Mouse (Mus musculus) 3134 (cell line): ENCODE measurements around the gene Tmem175.

ENCODE experiments used
- DNase-seq: peaks from one replicate; pipeline ENCODE4 v3.0.0-alpha.2; 2011; ENCODE audit warnings: low spot score; ENCODE audit not compliant: insufficient read length; ENCODE audit errors: extremely low read depth

Gene Tmem175

DNA sequence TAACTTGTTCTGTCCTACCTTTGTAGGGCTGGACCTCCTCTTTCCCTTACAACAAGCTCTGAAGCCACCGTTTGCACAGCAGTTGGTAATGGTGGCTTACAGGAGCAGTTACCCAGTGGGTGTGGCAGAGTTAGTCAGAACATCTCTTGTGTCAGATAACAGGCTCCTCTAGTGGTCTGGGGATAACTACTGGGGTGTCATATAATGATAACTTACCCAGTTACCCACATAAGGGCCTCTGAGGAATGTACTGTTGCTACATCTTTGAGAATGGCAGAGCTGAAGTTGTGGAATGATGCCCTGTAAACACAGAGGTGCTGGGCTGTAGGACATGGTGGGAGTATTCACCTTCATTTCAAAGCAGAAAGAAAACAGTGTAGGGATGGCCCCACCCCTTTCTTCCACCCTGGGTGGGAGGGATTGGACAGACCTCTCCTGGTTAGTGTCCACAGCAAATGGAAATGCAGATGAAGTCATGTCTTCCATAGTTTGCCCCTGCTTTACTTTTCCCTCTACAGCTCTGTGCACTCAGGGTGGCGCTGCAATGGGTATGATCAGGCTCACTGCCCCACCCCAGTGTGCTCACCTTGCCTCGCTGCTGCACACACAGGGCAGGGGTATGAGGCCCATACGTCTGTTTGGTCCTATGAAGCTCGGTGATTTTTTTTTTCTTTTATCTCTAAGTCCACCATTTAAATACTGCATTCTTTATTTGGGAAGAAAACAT is 47.4 kb downstream of the Tmem175 start:
- DNase-seq = no peak

DNA sequence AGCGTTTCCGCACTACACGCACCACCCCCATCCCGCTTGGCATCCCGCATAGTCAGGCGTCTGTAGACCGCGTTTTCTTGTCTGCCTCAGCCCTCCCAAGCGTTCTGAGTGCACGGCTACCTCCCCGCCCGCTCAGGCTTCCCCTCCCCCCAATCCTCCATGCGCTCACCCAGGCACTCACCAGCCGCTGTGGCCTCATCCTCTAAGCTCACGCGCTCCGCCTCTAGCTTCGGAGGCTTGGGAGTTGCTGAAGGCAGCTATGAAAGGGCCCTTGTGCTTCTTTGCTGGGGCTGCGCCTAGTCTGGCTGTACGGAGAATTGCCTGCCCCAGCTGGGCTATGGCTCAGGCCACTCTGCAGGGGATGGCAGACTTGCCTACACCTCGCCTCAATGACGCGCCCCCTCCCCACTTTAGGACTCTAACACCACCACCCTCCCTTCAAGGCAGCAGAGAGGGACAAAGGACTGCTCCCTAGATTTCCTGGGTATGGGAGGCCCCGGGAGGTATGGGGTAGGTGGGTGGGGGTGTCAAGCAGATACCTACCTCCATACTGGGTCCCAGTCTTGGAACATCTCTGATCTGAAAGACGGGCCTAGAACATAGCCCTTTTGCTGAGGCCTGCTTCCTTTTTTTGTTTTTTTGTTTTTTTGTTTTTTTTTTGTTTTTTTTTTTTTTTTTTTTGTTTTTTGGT is 48.2 kb downstream of the Tmem175 start:
- no peak for DNase-seq

DNA sequence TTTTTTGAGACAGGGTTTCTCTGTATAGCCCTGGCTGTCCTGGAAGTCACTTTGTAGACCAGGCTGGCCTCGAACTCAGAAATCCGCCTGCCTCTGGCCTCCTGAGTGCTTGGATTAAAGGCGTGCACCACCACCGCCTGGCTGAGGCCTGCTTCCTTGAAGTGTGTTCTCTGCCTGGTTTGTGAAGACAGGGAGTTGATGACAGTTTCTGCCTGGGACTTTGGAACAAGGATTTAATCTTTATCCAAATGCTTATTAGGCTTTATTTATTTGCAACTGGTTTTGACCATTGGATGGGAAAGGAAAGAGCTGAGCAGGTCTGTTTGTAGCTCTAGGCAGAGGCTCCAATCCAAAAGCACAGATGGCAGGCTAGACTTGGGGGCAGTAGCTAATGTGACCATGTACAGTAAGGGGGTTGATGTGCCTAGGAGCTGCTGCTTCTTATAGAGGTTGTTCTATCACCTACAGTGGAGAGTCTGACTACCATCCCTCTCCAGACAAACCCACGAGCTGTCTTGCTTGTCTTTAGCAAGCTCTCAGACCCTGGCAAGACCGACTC is 48.8 kb downstream of the Tmem175 start:
- DNase-seq = no peak

DNA sequence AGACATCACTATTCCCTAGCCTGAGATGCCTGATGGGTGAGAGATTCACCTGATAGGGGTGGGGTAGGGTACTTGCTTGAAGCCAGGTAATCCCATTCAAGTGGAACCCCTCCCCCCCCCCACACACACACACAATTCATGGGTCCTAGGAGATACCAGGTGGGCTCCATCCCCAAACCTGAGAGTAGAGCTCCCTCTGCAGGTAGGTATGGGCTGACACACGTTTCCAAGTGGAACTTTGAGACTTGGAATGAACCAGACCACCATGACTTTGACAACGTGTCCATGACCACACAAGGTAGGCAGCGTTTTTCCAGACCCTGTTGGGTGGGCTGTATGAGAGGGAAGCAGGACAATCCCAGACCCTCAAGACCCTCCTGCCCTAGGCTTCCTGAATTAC is 50.3 kb downstream of the Tmem175 start:
- DNase-seq = no peak

DNA sequence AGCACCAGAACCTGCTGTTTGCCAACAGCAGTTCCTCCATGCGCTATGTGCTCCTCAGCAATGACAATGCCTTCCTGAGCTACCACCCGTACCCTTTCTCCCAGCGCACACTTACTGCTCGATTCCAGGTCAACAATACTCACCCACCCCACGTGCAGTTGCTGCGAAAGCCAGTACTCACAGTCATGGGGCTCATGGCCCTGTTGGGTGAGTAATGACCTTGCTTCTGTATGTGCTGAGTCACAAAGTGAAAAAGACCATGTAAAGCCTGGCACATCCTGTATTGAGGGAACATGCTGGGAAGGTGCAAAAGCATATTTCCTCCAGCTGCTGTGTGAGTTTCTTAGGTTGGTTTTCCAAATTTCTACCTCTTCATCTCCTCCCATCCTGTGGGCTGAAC is 51.3 kb downstream of the Tmem175 start:
- DNase-seq = no peak

DNA sequence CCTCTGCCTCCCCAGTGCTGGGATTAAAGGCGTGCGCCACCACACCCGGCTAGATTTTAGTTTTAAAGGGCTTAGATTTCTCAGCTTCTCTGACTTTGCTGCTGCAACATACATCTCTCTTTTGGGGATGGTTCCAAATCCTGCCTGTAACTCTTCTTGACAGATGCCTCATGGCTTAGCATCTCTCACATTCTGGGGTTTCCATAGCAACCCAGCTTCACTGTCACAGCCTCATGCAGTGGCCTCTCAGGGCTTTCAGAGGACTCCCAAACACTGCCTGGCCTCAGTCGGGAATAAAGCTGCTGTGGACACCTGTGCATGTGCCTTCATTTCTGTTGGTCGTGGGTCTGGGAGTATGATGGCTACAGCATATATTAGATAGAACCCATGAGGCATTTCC is 59.5 kb downstream of the Tmem175 start:
- no peak for DNase-seq

DNA sequence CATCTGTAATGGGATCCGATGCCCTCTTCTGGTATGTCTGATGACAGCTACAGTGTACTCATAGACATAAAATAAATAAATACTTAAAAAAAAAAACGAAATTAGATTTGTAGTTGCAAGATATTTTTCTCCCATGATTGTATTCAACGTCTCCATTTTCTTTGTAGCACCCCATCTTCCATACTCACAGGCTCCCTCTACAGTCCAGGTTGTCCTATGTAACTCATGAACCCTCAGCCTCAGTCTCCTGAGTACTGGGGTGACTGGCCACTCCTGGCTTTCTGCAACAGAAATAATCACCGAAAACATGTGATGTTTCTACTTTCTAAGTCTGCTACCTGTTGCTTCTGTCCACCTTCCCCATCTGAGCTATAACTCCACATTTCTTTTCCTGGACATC is 61.6 kb downstream of the Tmem175 start:
- DNase-seq = no peak

DNA sequence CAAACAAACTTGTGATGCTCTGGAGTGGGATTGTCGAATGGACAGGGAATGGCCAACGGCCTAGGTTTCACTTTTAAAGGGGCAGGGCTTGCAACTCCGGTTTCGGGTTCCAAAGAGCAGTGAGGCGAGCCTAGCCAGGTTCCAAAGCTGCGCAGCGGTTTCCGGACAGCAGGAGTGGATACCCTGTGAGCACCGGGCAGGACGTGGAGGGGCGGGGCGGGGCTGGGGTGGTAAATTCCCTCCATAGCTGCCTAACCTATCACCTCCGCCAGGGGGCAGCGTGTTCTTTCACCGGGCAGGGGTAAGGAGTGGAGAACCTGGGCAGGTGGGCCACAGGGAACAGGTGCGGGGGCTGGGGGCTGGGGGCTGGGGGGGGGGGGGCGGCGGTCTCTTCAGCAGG is 62.7 kb downstream of the Tmem175 start, which contains the start of gene Fgfrl1:
TSS of gene Fgfrl1 (plus strand) at position 112 of the 400 bp plus-strand sequence.
- peak; percentile 73 for DNase-seq

DNA sequence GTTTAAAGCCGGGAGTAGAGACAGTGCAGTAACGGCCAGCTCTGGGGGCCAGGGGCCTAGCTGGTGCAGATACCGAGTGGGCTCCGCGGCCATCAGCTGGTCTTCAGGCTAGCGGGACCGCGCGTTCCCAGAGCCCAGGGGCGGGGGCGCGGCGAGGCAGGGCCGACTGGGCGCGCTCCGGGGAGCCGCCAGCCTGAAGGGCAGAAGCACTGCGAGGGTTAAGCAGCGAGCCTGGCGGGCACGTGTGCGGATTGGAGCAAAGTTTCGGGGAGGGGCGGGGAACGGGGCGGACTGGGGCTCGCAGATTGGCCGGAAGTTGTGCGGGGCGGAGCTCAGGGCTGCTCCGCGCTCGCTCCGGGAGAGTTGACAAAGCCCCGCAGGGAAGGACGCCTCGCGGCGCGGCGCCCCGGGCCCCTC is 64.3 kb downstream of the Tmem175 start:
- DNase-seq = peak; percentile 92

DNA sequence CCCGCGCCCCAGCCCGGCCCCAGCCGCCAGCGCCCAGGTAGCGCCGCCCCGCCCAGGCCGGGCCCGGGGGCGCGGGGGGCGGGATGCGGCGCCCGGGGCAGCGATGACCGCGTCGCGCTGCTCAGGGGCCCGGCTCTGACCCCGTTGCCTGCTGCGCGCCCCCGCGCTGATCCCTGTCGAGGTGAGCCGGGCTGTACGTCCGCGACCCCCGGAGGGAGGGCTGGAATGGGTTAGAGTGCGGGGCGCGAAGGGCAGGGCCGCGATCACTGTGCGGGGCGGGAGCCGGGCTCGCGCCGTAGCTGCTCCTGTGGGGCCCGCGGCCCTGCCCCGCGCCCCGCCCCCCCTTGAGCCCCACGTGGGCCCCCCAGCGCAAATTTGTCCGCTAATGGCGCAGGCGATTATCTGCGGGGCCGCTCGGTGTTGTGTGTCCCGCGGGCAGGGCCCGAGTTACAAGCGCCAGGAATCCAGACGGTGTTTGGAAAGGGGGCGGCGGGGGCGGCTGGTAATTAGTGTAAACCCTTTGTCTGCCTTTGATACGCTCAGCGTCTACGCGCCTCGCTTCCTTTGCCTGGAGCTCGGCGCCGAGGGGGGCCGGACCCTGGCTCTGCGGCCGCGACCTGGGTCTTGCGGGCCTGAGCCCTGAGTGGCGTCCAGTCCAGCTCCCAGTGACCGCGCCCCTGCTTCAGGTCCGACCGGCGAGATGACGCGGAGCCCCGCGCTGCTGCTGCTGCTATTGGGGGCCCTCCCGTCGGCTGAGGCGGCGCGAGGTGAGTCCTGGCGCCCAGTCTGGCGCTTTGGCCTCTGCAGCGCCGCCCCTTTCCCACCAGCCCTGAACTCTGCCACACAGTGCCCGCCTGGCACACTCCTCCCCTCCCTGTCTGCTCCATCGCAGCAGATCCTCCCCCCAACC is 65.0 kb downstream of the Tmem175 start:
- peak; percentile 72 for DNase-seq

DNA sequence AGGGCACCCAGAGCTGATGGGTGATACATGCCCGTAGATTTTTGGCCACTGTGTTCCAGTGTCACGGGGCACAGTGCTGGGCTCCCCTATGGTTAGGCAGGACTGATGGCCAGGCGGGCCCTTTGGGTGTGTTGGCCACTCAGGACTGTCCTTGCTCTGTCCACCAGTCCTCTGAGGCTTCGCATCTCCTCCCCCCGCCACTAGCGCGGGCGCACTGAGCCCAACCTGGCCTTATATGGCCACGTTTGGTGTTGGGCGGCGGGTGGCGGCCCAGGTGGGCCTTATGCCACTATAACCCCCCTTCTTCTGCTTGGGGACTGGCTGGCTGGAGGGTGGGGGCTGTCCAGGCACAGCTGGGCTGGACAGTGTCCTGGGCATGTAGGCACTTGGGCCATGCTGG is 66.3 kb downstream of the Tmem175 start:
- DNase-seq = no peak

DNA sequence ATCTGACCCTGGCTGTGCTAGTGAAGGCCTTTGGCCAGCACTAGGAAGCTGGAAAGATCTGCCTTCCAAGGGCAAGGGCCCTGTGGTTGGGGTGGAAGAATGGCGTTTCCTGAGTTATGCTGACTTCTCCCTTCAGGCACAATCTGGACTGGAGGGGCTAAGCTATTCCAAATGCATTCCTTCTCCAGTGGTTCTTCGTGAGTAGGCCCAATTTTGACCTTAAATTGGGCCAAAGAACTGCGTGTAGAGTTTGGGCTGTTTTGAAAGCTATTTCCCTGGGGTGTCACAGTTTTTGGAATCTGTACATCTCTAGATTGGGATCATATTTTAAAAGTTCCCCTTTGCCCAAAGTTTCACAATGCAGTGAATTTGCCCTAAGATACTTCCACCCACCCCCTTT is 67.0 kb downstream of the Tmem175 start:
- DNase-seq = no peak

DNA sequence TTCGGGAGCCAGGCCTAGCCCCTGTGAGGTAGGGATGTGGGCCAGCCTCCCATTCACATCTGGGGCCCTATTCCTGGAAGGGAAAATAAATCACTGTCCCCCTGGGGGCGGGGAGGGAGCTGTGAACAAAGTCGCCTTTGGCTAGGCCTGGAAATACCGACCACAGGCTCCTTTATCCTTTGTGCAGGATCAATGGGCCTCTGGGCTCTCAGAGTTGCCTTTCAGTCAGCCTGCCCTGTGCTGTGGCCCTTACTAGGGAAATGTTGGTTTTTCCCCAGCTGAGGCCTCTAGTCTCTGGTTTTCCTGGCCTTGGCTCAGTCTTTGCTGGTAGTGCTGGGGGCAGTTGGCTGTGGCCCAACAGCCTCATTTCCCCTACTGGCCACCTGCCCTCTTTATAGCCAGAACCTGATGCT is 67.8 kb downstream of the Tmem175 start:
- DNase-seq = no peak
